Mouse (Mus musculus) liver, postnatal 0 days (tissue): ENCODE measurements around the gene Rrp36. TPM values are rescaled to one million over a fixed set of nuclear protein-coding genes. Genes with fewer than 3 reads are reported as not detected.
A peak's percentile ranks its signal among the peaks of the same experiment; 100 is the strongest.

ENCODE experiments used
- ATAC-seq: fragments of 200-750 bp; cut with Nextera tagmentation; 2 replicates; pipeline ENCODE4 v1.8.0; 2017; ENCODE audit warnings: mild to moderate bottlenecking, moderate library complexity
- DNase-seq: peaks from one replicate; pipeline ENCODE4 v3.0.0-alpha.2; 2016
- H3K27ac ChIP-seq: fragments of 300-500 bp; sonication (generic); 2 replicates; pipeline ENCODE4 v1.5.1; 2014; ENCODE audit warnings: antibody characterized with exemption, moderate library complexity, mild to moderate bottlenecking, low read depth
- H3K27me3 ChIP-seq: fragments of 300-500 bp; sonication (generic); 2 replicates; pipeline ENCODE4 v1.6.1; 2014; ENCODE audit warnings: low read length, control low read depth, mixed read lengths; ENCODE audit not compliant: insufficient read depth
- H3K36me3 ChIP-seq: fragments of 300-500 bp; sonication (generic); replicated peaks from 2 replicates; pipeline ENCODE4 v1.6.1; 2014; ENCODE audit warnings: mild to moderate bottlenecking, control low read depth, low read length, moderate library complexity, mixed read lengths; ENCODE audit not compliant: insufficient read depth
- H3K4me1 ChIP-seq: fragments of 300-500 bp; sonication (generic); 2 replicates; pipeline ENCODE4 v1.6.1; 2014; ENCODE audit warnings: antibody characterized with exemption, mild to moderate bottlenecking, control low read depth; ENCODE audit not compliant: insufficient read depth
- H3K4me2 ChIP-seq: fragments of 300-500 bp; sonication (generic); 2 replicates; pipeline ENCODE4 v1.6.1; 2014; ENCODE audit warnings: low read depth, mild to moderate bottlenecking, low read length, moderate library complexity, mixed read lengths
- H3K4me3 ChIP-seq: fragments of 300-500 bp; sonication (generic); 2 replicates; pipeline ENCODE4 v1.5.1; 2014; ENCODE audit warnings: low read depth, low read length
- H3K9ac ChIP-seq: fragments of 300-500 bp; sonication (generic); replicated peaks from 2 replicates; pipeline ENCODE4 v1.6.1; 2014; ENCODE audit warnings: mild to moderate bottlenecking, moderate library complexity
- H3K9me3 ChIP-seq: fragments of 300-500 bp; sonication (generic); 2 replicates; pipeline ENCODE4 v1.6.1; 2016; ENCODE audit warnings: mild to moderate bottlenecking, control low read depth, low read length, mixed read lengths
- CTCF ChIP-seq: sonication (generic); IDR thresholded peaks from 2 replicates; pipeline ENCODE4 v1.5.1; 2016; ENCODE audit warnings: antibody characterized with exemption, low read depth
- EP300 ChIP-seq: IDR thresholded peaks from 2 replicates; pipeline ENCODE4 v1.6.1; 2016; ENCODE audit warnings: antibody characterized with exemption, low read depth, mild to moderate bottlenecking
- WGBS: fragments of 180-500 bp; shearing (Covaris S2); extraction: QIAGEN DNeasy Blood & Tissue Kit; methylation state at CpG from one replicate; pipeline ENCODE4 v1.1.7; 2014; ENCODE audit not compliant: insufficient replicate concordance; 5-methylcytosine and 5-hydroxymethylcytosine counted together
- polyA plus RNA-seq: library from polyadenylated mRNA; unstranded; fragments of >200 nt; fragmentation: Nextera tagmentation; extraction: Ambion mirVana; gene quantifications from 2 replicates; pipeline ENCODE4 v1.2.1, GENCODE M21; 2015

Gene Rrp36
- polyA plus RNA-seq, 1 experiment from 2014 or later, result 28.1 TPM

DNA sequence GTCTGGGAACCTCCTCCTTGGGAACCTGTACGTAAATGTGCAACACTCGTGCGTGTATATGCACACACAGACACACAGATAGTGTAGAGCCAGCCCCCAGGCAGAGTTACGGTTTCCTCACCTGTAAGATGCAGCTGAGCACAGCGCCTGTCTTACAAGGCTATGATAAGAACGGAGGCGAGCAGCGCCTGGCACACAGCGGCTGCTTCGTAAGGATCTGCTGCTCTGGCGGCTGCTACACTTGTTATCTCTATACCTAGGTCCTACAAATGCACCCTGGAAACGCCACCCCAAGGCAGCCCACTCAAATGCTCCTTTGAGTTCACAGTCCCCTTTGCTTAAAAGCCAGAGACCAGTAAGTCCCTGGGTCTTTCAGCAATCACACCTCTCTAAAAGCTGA lies 16.5 kb upstream of the Rrp36 start:
- no peak for TF ChIP-seq CTCF
- TF ChIP-seq EP300, result no peak
- Histone ChIP-seq H3K4me1 (no peaks in the 10 kb centered on the region), H3K9ac (no peak overlapping the region), H3K4me3 (no peak overlapping the region), H3K27me3 (no peaks in the 10 kb centered on the region), H3K36me3 (peaks cover 20% of the 10 kb centered on the region), H3K4me2 (0 out of 2 replicates have a peak overlapping the region, but pooled peaks have one; percentile 13), H3K27ac (no peak overlapping the region), H3K9me3 (no peaks in the 10 kb centered on the region)
- no peak for DNase-seq
- ATAC-seq, result peak; percentile 41; the same call in 1 of the 2 replicates
- 65% methylated on average over 12 of the region's 12 CpGs for WGBS

DNA sequence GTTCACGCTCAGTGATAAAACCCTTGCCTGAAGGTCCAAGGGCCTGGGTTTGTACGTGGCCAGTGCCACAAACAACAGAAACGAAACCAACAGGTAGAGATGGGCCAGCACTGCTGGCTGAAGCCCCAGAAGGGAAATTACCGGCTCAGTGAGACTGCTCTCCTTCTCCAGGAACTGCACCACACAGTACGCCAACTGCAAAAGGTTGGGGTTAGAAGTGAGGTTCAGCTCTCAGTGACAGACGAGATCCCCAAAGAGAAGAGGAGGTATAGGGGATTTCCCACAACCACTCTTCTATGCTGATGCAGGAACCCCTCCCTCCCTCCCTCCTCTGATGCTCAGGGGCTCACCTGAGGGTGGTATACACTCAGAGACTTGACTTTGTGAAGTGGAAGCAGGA lies 11.8 kb upstream of the Rrp36 start:
- Histone ChIP-seq H3K27me3 (no peaks in the 10 kb centered on the region), H3K27ac (no peak overlapping the region), H3K9me3 (no peaks in the 10 kb centered on the region), H3K36me3 (peaks cover 44% of the 10 kb centered on the region), H3K4me2 (no peak overlapping the region), H3K9ac (no peak overlapping the region), H3K4me3 (no peak overlapping the region), H3K4me1 (peaks cover 6% of the 10 kb centered on the region)
- DNase-seq (no peak), ATAC-seq (no peak)
- TF ChIP-seq CTCF, result no peak
- no peak for TF ChIP-seq EP300
- WGBS, result 78% methylated on average over 6 of the region's 6 CpGs

DNA sequence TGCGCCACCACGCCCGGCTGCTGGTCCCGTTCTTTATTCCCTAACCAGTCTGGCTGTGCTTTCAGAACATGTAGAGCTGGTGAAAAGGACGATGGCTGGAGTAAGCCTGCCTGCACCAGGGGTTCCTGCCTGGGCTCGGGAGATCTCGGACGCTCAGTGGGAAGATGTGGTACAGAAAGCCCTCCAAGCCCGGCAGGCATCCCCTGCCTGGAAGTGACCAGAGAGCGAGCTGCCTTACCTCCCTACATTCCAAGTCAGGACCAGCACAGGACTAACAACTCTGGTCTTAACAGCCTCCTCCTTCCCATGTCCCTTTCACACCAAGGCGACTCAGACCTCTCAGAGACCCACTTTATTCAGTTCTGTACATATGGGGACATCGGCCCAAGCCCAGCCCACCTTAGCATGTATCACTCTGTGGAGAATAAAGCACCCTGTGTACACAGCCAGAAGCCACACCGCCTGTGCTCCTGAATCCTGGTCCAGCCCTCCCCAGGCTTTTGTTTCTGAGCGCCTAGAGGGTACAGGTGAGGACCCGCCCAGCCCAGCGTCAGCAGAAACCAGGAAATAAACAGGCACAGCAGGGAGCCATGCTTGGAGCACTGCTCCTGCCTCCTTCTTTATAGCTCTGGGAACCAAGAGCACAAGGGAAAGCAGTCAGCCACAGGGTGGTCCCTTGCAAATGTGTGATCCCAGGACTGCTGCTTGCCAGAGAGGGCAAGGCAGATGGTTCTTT lies 8.7 kb upstream of the Rrp36 start:
- Histone ChIP-seq H3K4me2 (no peak overlapping the region), H3K27ac (no peak overlapping the region), H3K4me3 (no peak overlapping the region), H3K9me3 (no peaks in the 10 kb centered on the region), H3K4me1 (peaks cover 20% of the 10 kb centered on the region), H3K9ac (no peak overlapping the region), H3K27me3 (no peaks in the 10 kb centered on the region), H3K36me3 (peaks cover 46% of the 10 kb centered on the region)
- TF ChIP-seq EP300, result no peak
- no peak for TF ChIP-seq CTCF
- DNase-seq (no peak), ATAC-seq (no peak)
- 84% methylated on average over 16 of the region's 16 CpGs for WGBS

DNA sequence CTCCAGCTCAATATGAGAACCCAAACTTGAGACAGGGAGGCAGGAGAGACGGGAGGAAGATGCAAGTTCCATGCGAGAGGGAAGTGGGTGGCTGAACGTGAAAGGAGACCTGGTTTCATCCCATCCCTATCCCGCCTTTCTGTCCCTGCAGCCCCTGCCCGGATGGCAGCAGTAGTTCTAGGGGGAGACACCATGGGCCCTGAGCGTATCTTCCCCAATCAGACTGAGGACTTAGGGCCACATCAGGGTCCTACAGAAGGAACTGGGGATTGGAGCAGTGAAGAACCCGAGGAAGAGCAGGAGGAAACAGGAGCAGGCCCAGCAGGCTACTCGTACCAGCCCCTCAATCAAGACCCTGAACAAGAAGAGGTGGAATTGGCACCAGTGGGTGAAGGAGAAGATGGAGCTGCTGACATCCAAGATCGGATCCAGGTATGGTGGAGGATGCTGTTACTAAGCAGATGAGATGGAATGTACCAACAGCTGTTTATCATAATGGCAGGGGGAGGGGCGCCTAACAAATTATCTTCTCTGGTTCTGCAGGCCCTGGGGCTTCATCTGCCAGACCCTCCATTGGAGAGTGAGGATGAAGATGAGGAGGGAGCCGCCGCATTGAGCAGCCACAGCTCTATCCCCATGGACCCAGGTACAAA lies 7.4 kb upstream of the Rrp36 start:
- TF ChIP-seq EP300 (no peak), CTCF (no peak)
- Histone ChIP-seq H3K4me2 (peak overlapping the region; percentile 93), H3K4me3 (peak overlapping the region; percentile 86), H3K36me3 (peaks cover 46% of the 10 kb centered on the region), H3K4me1 (peaks cover 20% of the 10 kb centered on the region), H3K9ac (peak overlapping the region; percentile 69), H3K27me3 (no peaks in the 10 kb centered on the region), H3K9me3 (no peaks in the 10 kb centered on the region), H3K27ac (no peak overlapping the region)
- ATAC-seq (no peak), DNase-seq (no peak)
- WGBS, result 30% methylated on average over 12 of the region's 12 CpGs

DNA sequence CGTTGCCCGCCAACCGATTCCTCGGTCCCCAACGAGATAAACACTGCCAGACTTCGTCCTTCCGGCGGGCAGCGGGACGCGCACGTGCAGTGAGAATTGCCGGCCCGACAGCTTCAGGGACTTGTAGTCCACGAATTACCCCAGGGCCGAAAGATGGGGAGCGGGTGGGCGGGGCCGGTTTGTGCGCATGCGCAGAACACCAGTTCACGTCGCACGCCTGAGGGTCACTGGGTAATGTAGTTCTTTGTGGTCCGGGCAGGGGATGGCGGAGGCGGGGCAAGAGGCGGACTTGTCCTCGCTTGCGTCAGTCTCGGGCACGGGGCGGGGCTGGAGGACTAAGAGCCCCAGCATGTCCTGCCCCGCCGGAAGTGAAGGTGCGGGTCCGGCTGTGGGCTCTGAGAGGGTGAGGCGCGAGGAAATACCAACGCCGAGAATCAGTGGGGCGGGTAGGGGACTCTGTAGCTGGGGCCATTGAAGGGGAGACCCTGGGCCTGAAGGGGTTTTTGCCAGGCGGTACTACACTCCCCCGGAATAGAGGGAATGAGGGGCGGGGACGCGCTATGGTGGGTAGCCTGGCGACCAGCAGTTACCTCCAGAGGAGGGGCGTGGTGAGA lies 6.7 kb upstream of the Rrp36 start, which contains the start of gene Klhdc3:
Gene Klhdc3 (minus strand): TSS at position 155 of the 614 bp plus-strand sequence.
- H3K36me3 ChIP-seq, result peaks cover 46% of the 10 kb centered on the region
- ATAC-seq, result peak; percentile 97
- WGBS, result under 1% methylated on average over 49 of the region's 49 CpGs
- peak within 1 kb of the TSS; percentile 81 for H3K9ac ChIP-seq
- TF ChIP-seq CTCF (no peak), EP300 (no peak)
- peak within 1 kb of the TSS; percentile 86 for H3K4me3 ChIP-seq
- DNase-seq, result peak; percentile 100
- H3K4me2 ChIP-seq, result peak within 1 kb of the TSS; percentile 93
- H3K9me3 ChIP-seq, result no peaks in the 10 kb centered on the region
- H3K4me1 ChIP-seq, result peaks cover 20% of the 10 kb centered on the region
- peak within 1 kb of the TSS; percentile 91 for H3K27ac ChIP-seq
- no peaks in the 10 kb centered on the region for H3K27me3 ChIP-seq
